Mouse (Mus musculus): ENCODE measurements around the gene Paqr6. TPM values are rescaled to one million over a fixed set of nuclear protein-coding genes. Genes with fewer than 3 reads are reported as not detected.

The Paqr6 gene
- total RNA-seq, 2 experiments from 2014 or later: 0.15 to 0.56 TPM

- Histone ChIP-seq H3K27ac (peak within 1 kb of the TSS; percentile 99), H3K4me3 (peak within 1 kb of the TSS; percentile 82)
- TF ChIP-seq CTCF (IDR thresholded peaks at IDR 0.05): no peak
- intact Hi-C loops (cut with DNase I): loop anchor here (2.0 to 5.0 kb wide), 2 partner anchors 17 to 117 kb away; no protein-coding TSS in a partner anchor
- DNase-seq: peak; percentile 97
Observed at GRCm38 (mm10) chr3:88409741-88410644, 45.6 kb downstream of the Paqr6 start, which contains the start of gene Pmf1. Gene Pmf1 (minus strand): TSS chr3:88410331.

- no peak for DNase-seq
- intact Hi-C loops (cut with DNase I): loop anchor here (2.0 kb wide), 1 partner anchor 16 kb away; no protein-coding TSS in a partner anchor
- H3K27ac ChIP-seq: peak overlapping the region; percentile 99
- TF ChIP-seq CTCF (IDR thresholded peaks at IDR 0.05): no peak
- H3K4me3 ChIP-seq: peak overlapping the region; percentile 82
Observed at GRCm38 (mm10) chr3:88410645-88411031, 46.3 kb downstream of the Paqr6 start.

- Histone ChIP-seq H3K27ac (0 out of 2 replicates have a peak overlapping the region, but pooled peaks have one; percentile 20), H3K4me3 (no peak overlapping the region)
- DNase-seq: no peak
- intact Hi-C loops (cut with DNase I): loop anchor here (2.0 kb wide), 1 partner anchor 15 kb away; no protein-coding TSS in a partner anchor
- TF ChIP-seq CTCF (IDR thresholded peaks at IDR 0.05): no peak
Observed at GRCm38 (mm10) chr3:88411681-88412080, 47.3 kb downstream of the Paqr6 start.

GRCm38 (mm10) chr3:88412636-88413035 lies 48.3 kb downstream of the Paqr6 start:
- H3K27ac ChIP-seq: no peak overlapping the region
- no peak overlapping the region for H3K4me3 ChIP-seq
- no peak for DNase-seq
- no peak for TF ChIP-seq CTCF (IDR thresholded peaks at IDR 0.05)
- intact Hi-C loops (cut with DNase I): no loop called here

GRCm38 (mm10) chr3:88415668-88416067 lies 51.3 kb downstream of the Paqr6 start:
- DNase-seq: no peak
- intact Hi-C loops (cut with DNase I): no loop called here
- no peak overlapping the region for H3K27ac ChIP-seq
- TF ChIP-seq CTCF (IDR thresholded peaks at IDR 0.05): no peak
- no peak overlapping the region for H3K4me3 ChIP-seq

GRCm38 (mm10) chr3:88418016-88418415 lies 53.6 kb downstream of the Paqr6 start:
- DNase-seq: no peak
- H3K27ac ChIP-seq: no peak overlapping the region
- no peak for TF ChIP-seq CTCF (IDR thresholded peaks at IDR 0.05)
- no peak overlapping the region for H3K4me3 ChIP-seq
- intact Hi-C loops (cut with DNase I): no loop called here

Other genes with a start within 250 kb of the Paqr6 start
- gene Mef2d, start 222.2 kb upstream of the Paqr6 start, total RNA-seq (2021): 100 to 1,000 TPM; 173 to 184 TPM
- gene Rhbg, start 109.9 kb upstream of the Paqr6 start, total RNA-seq (2021): not detected
- gene Gm38392, start 77.4 kb upstream of the Paqr6 start, total RNA-seq (2021): under 1 TPM; 0.74 to 0.95 TPM
- 1 to 10 TPM; 5.4 to 7.3 TPM for gene Tsacc, start 67.6 kb upstream of the Paqr6 start, total RNA-seq (2021)
- 100 to 1,000 TPM in 1 of 2 experiments, 10 to 100 TPM in 1; 96.7 to 119 TPM for gene Cct3, start 67.5 kb upstream of the Paqr6 start, total RNA-seq (2021)
- gene Glmp, start 39.6 kb upstream of the Paqr6 start, total RNA-seq (2021): 10 to 100 TPM; 39.0 to 39.8 TPM
- 1 to 10 TPM; 2.0 to 2.1 TPM for gene Tmem79, start 28.4 kb upstream of the Paqr6 start, total RNA-seq (2021)
- gene Smg5, start 28.3 kb upstream of the Paqr6 start, total RNA-seq (2021): 10 to 100 TPM; 38.1 to 48.2 TPM
- gene Bglap3, start 8.2 kb downstream of the Paqr6 start, total RNA-seq (2021): not detected
- gene Bglap2, start 14.1 kb downstream of the Paqr6 start, total RNA-seq (2021): not detected
- gene Bglap, start 19.9 kb downstream of the Paqr6 start, total RNA-seq (2021): not detected
- 10 to 100 TPM; 16.2 to 19.7 TPM for gene Pmf1, start 45.7 kb downstream of the Paqr6 start, total RNA-seq (2021)
- 10 to 100 TPM; 16.1 to 18.5 TPM for gene Slc25a44, start 60.6 kb downstream of the Paqr6 start, total RNA-seq (2021)
- 1 to 10 TPM; 1.2 to 1.8 TPM for gene Sema4a, start 96.6 kb downstream of the Paqr6 start, total RNA-seq (2021)
- gene Lmna, start 145.4 kb downstream of the Paqr6 start, total RNA-seq (2021): 10 to 100 TPM; 67.5 to 82.5 TPM
- gene Mex3a, start 167.8 kb downstream of the Paqr6 start, total RNA-seq (2021): under 1 TPM; 0.15 to 0.20 TPM
- not detected for gene Rab25, start 183.7 kb downstream of the Paqr6 start, total RNA-seq (2021)
- gene Lamtor2, start 188.5 kb downstream of the Paqr6 start, total RNA-seq (2021): 100 to 1,000 TPM in 1 of 2 experiments, 10 to 100 TPM in 1; 70.9 to 104 TPM
- 10 to 100 TPM; 78.2 to 90.2 TPM for gene Ubqln4, start 189.2 kb downstream of the Paqr6 start, total RNA-seq (2021)
- gene Ssr2, start 211.3 kb downstream of the Paqr6 start, total RNA-seq (2021): 10 to 100 TPM; 41.1 to 54.8 TPM
- 10 to 100 TPM; 22.4 to 24.7 TPM for gene Arhgef2, start 241.4 kb downstream of the Paqr6 start, total RNA-seq (2021)

Measured in gastrocnemius, adult 2 months (tissue).